Mouse (Mus musculus) R1 (cell line): ENCODE results near the gene Rasl10a.
A peak's percentile ranks its signal among the peaks of the same experiment; 100 is the strongest.
"Not testable (repeated sequence)": the region's sequence is repeated elsewhere in the genome, so short reads cannot be mapped to it uniquely, and the experiment has no call there.

ENCODE experiments used
- DNase-seq: peaks from one replicate; pipeline ENCODE4 v3.0.0-alpha.2; 2018; ENCODE audit warnings: low read depth, low spot score

The Rasl10a gene

DNA sequence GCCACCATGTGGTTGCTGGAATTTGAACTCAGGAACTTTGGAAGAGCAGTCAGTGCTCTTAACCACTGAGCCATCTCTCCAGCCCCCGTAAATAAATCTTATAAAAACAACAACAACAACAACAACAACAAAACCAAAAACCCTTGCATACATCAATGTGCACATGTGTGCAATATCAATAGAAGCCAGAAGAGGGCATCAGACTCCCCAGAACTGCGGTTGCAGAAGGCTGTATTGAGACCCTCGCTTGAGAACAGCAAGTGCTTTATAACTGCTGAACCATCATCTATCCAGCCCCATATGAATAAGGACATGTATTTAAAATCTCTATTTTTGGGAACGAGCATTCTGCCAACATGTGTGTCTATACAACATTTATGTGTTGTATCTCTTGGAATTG lies 17.0 kb downstream of the Rasl10a start:
- peak; percentile 69 for DNase-seq

DNA sequence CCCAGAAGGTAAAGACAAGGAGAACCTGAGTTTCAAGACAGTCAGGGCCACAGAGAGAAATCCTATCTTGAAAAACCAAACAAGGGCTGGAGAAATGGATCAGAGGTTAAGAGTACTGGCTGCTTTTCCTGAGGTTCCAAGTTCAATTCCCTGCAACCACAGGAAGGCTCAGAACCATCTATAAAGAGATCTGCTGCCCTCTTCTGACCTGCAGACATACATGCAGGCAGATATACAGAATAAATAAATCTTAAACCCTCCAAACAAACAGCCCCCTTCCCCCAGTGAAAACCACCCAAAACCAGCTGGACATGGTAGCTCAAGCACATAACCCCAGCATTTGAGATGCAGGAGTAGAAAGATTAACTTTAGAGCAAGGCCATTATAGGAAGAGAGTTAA lies 17.8 kb downstream of the Rasl10a start:
- peak; percentile 46 for DNase-seq

DNA sequence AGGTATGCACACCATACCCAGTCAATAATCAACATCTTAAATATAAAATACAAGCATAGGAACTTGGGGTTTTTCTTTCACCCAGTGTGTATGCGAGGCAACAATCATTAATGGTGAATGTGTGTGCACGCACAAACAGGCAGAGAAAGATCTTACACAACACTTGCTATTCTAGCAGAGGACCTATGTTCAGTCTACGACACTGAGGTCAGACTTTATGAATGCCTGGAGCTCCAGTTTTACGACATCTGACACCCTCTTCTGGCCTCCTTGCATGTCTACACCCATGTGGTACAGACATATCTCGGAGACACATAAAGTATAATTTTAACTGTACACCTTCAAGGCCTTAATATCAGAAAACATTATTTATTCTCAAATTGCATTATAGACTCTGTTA lies 18.9 kb downstream of the Rasl10a start:
- DNase-seq: not testable (repeated sequence)

DNA sequence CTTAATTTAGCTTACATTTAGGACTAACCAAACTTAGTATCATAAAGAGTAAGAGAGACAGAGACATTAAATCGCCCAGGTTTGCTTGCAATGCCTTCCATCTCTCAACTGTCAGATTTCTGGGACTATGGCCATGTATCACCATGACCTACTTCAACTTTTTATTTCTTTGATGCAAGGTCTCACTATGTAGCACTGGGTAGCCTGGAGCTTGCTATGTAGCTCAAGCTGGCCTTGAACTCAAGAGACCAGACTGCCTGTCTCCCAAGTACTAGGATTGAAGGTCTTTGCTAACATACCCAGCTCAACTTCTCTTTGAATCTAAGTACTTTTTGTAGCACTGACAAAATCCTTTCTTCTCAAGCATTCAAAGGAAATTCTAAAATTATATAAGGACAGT lies 31.2 kb downstream of the Rasl10a start:
- DNase-seq: no peak

DNA sequence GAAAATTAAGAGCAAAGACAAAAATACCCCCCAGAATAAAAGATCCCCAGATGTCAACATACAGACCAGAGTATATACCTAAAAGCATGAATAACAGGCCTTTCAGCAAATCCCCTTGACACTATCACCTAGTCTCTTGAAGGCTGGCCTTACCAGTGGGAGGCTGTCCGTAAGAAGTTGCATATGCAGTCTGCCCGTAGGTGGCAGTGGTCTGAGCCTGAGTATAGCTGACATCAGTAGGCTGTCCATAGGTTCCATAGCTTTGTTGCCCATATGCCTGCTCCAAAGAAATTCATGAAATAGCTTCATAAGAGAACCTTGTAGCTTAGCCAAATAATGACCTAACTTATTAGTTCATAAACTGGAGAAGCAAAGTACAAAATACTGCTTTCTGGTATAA lies 33.8 kb downstream of the Rasl10a start:
- DNase-seq: peak; percentile 67

DNA sequence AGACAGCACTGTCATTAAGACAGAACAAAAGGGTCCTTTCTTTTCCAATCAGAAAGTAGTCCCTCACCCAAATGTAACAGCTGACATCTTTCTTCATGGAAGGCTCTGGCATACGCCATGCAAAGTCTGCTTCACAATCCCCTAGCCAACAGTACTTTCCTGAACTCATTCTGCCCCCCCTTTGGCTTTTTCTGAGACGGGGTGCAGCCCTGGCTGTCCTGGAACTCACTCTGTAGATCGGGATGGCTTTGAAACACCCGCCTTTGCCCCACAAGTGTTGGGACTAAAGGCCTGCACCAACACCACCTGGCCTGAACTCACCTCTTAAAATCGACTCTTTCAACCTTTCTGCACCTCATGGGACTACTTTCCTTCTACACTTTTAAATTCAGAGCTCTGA lies 37.9 kb downstream of the Rasl10a start:
- peak; percentile 15 for DNase-seq

DNA sequence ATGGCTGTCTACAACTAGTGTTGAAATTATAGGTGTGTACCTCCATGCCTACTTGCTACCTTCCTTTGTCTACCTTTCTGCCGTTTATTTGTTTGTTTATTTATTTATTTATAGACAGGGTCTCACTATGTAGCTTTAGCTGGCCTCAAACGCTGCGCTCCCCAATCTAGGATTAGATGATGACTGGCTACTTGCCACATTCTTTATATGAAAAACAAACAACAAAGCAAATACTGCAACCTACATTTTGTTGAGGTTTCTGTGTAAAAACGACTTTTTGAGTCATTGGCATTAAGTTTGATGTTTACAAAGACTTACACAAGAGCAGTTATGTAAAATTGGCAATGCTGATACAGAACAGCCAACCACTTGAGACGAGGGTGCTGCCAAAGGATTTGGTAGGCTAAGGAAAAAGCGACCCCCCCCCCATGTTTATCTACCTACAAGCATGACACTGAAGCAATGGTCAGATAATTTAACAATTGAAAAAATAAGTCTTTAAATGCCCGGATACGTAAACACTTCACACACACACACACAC lies 38.6 kb downstream of the Rasl10a start:
- DNase-seq: peak; percentile 26

DNA sequence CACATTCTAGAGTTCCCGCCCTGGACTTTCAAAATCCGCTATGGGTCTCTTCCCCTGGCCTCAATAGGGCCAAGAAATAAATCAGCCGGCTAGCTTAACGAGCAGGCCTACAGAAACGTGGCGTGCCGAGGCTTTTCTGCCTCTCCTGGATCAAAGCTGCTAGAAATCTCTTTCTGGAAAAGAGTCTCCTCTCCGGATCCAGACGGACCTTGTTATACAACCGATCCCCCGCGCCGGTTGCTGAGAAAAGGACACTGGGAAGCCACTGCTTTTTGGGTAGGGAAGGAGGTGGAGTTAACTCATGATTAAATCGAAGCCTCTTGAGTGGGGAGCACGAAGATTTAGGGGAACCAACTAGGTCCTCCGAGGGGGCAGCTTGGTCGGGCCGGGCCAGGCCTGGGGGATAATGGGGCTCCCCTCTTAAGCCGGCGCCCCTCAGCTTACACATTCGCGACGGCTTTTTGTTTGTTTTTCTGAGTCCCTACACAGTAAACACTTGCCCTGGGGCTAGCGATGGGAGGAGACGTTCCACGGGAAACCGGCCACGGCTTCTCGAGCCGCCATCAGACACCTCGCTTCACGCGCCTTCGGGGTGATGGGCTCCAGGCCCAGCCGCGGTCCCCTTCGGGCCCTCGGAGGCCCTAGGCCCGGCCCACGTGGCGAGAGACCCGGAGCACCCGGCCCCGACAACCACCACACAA lies 40.3 kb downstream of the Rasl10a start:
- DNase-seq: peak; percentile 66

DNA sequence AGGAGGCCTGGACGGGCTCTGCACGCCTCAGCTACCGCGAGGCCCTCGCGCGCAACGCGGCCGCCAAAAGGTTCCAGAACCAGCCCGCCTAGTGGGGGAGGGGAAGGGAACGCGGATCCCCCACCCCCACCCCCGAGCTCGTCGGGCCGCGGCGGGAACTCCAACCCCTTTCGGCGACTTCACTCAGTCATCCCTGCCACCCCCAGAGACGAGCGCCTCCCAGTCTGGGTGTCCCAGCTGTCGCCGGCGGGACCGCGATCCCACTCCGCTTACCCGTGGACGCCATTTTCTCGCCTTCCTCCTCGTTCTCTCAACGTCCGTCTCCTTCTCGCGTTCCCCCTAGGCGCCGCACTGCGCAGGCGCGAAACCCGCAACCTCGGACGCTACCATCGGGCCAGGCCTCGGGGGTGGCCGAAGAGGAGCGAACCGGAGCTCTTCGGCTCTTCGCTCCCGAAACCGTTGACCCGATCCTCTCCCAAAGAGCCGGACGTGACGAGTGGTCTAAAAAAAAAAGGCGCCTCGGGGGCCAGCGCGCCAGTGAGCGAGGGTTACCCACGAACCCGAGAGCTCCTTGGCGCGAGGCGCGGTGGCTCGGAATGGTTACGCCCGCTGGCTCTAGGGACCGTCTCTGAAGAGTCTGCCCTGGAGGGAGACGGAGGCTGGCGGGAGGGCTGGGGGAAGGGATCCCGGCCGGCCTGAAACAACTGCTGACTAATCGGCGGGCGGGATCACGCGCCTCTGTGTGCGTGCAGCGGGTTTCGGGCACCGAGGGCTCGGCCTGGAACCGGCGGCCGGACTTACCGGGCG lies 41.0 kb downstream of the Rasl10a start, which contains the start of the genes Rhbdd3 and Ewsr1:
Rhbdd3 (plus strand) TSS at position 191 of the 807 bp plus-strand sequence.
Ewsr1 (minus strand) TSS at position 531 of the 807 bp plus-strand sequence.
- DNase-seq: peak; percentile 95

DNA sequence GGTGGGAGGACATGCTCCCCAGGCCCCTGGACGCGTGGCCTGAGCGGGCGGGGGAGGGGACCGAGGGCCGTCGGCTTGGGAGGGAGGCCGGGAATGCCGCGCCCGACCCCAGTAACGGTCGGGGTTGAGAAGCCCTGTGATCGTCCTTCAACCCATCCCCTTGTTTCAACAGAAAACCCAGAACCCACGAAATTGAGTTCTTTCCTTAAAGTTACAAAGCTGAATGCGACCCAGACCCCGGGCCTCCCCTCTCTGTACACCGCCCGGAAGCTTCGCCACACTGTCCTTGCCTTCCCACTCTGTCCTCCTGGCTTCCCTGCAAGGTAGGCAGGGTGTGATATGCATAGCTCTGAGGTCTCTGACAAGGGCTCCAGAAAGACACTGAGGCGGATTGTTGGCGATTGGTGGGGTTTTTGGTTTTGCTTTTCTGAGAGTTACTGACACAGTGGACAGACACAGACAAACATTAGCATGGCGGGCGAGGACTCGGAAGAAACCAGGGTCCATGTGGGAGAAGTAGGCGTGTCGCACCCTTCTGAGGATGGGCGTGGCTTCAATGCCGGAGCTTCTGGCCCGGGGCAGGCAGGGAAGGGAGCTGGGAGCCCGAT lies 41.8 kb downstream of the Rasl10a start:
- peak; percentile 91 for DNase-seq

DNA sequence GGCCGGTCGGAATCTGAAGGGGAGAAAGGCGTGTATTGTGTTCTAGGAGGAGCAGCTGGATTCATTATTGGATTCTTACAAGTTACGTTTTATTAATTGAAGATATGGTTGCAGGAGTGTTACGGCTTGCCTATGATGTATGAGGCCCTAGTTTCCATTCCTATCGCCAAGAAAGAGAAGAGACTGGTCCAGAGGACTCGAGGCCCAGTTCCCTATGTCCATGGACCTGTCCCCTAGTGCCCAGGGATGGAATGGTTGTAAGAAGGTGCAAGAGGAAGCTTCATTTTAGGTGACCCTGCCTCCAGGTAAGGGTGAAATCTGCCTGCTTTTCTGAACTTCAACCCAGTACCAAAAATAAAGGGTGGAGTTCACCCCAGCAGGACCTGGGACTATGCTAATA lies 42.4 kb downstream of the Rasl10a start:
- DNase-seq: peak; percentile 37

DNA sequence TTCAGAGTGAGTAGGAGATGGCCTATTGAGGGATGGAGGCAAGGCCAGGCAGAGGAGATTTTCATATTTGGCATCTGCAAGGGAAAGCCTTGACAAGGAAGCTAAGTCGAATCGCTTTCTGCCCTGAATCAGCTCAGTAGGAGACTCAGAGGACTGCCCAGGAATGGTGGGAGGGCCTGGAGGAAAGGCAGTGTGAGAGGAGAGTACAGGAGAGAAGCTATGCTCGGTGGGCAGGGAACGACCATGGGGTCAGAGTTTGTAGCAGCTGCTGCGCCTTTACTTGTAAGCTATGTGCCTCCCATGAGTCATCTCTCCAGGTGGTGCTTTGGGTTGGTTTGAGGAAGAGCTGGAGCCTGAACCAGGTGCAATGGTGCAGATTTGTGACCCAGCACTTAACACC lies 42.9 kb downstream of the Rasl10a start:
- DNase-seq: peak; percentile 30

DNA sequence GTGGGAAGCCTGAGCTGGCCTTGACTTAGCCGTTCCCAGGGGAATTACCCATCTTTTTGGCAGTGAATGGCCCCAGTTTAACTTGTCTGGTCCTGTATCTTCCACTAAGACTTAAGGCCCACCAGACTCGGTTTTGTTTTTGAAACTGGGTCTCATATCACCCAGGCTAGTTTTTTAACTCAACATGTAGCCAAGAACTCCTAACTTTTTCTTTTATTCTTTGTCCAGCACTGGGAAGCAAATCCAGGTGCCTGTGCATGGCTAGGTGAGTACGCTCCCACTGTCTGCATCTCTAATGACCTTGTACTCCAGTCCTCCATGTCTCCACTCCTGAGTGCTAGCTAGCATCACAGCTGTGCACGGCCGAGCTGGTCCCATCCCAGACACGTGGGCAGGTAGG lies 43.7 kb downstream of the Rasl10a start:
- no peak for DNase-seq

DNA sequence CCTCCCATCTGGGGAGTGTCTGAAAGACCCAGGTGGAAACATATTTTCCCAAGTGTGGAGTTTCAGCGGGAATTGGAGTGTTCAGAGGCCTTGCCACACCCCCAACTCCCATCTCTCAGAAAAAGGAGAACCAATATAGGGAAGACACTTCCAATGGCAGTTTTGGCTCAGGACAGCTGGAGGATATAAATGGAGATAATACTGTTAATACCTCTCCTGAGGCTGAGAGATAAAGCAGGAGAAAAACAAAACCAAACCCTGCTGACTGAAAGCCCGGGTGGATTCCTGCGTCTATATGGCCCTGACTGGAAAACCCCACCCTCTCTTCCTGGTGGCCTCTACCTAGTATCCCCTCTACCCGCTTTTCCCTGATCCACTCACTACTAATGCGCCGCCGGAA lies 44.5 kb downstream of the Rasl10a start:
- no peak for DNase-seq

DNA sequence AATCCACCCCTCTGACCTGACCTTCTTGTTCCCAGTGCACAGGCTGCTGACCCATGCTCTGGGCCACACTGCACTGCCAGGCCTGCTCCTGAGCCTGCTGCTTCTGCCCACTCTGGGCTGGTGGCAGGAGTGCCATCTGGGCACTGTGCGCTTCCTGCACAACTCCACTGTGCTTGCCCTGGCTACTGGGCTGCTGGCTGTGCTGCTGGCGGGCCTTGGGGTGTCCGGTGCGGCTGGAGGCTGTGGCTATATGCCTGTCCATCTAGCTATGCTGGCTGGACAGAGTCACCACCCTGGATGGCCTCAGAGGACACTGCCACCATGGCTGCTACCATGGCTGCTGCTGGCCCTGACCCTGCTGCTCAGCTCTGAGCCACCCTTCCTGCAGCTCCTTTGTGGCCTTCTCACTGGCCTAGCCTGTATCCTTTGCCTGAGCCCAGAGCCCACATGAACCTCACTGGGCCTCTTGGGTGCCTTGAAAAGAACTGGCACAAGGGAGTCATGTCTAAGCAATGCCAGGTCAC lies 46.1 kb downstream of the Rasl10a start:
- DNase-seq: no peak

DNA sequence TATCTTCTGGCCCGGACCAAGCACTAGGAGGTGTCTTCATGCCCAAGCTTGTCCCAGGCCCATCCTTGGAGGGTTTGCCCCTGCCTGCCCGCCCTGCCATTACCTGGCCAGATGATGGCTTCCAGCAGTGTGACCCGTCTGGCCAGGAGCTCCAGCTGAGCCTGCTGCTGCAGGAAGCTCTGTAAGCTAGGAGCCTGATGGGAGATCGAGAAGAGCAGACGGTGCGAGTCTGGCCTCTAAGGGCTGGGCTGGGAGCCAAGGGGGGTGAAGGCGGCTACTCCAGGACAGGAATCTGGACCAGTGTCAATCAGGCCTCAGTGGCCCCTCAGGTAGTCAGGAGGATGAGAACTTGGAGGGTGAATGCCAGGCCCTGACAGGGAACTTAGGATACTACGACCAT lies 51.5 kb downstream of the Rasl10a start:
- DNase-seq: no peak
